Mouse (Mus musculus): ENCODE results near the gene Glipr1. TPM values are rescaled to one million over a fixed set of nuclear protein-coding genes. Genes with fewer than 3 reads are reported as not detected.
A peak's percentile ranks its signal among the peaks of the same experiment; 100 is the strongest.
"Not testable (repeated sequence)": the region's sequence is repeated elsewhere in the genome, so short reads cannot be mapped to it uniquely, and the experiment has no call there.

Gene Glipr1
- polyA plus RNA-seq (2015; fragmentation: Nextera tagmentation; extraction: Ambion mirVana): 0.36 and 0.45 TPM in 2 replicates

- Histone ChIP-seq H3K27ac (no peak within 1 kb of the TSS), H3K9me3 (no peaks in the 10 kb centered on the region), H3K27me3 (no peaks in the 10 kb centered on the region), H3K4me3 (replicated peaks) (no peak within 1 kb of the TSS), H3K36me3 (no peaks in the 10 kb centered on the region), H3K9ac (replicated peaks) (no peak within 1 kb of the TSS), H3K4me2 (replicated peaks) (no peak within 1 kb of the TSS), H3K4me1 (replicated peaks) (no peaks in the 10 kb centered on the region)
- no peak for ATAC-seq
- 79% methylated on average over 9 of the region's 9 CpGs for WGBS
Observed at GRCm38 (mm10) chr10:112002544-112003215, at the start of gene Glipr1. Gene Glipr1 (minus strand): TSS chr10:112002631.

GRCm38 (mm10) chr10:112051956-112052355 is 49.5 kb upstream of the Glipr1 start:
- not testable (repeated sequence) for ATAC-seq; H3K4me2 ChIP-seq (replicated peaks); H3K4me1 ChIP-seq (replicated peaks); H3K9me3 ChIP-seq; H3K9ac ChIP-seq (replicated peaks); H3K36me3 ChIP-seq; H3K27ac ChIP-seq; H3K4me3 ChIP-seq (replicated peaks); H3K27me3 ChIP-seq
- 72% methylated on average over 2 of the region's 2 CpGs for WGBS

- Histone ChIP-seq H3K9me3 (no peaks in the 10 kb centered on the region), H3K4me2 (replicated peaks) (no peak overlapping the region), H3K4me1 (replicated peaks) (no peaks in the 10 kb centered on the region), H3K4me3 (replicated peaks) (no peak overlapping the region), H3K9ac (replicated peaks) (no peak overlapping the region), H3K27me3 (no peaks in the 10 kb centered on the region), H3K36me3 (no peaks in the 10 kb centered on the region), H3K27ac (no peak overlapping the region)
- ATAC-seq: no peak
Observed at GRCm38 (mm10) chr10:112051220-112051619, 48.8 kb upstream of the Glipr1 start.

GRCm38 (mm10) chr10:112044283-112044682 is 41.9 kb upstream of the Glipr1 start:
- not testable (repeated sequence) for H3K4me3 ChIP-seq (replicated peaks); H3K4me1 ChIP-seq (replicated peaks); H3K9me3 ChIP-seq; H3K4me2 ChIP-seq (replicated peaks); H3K27ac ChIP-seq; H3K27me3 ChIP-seq; H3K36me3 ChIP-seq; H3K9ac ChIP-seq (replicated peaks)
- WGBS: 58% methylated on average over 14 of the region's 14 CpGs
- peak; percentile 69 for ATAC-seq

- H3K4me2 ChIP-seq (replicated peaks); H3K27me3 ChIP-seq; ATAC-seq; H3K36me3 ChIP-seq; H3K4me3 ChIP-seq (replicated peaks); H3K27ac ChIP-seq; H3K4me1 ChIP-seq (replicated peaks); H3K9me3 ChIP-seq; H3K9ac ChIP-seq (replicated peaks): not testable (repeated sequence)
- WGBS: 86% methylated on average over 9 of the region's 9 CpGs
Observed at GRCm38 (mm10) chr10:112043523-112043922, 41.1 kb upstream of the Glipr1 start.

- not testable (repeated sequence) for H3K9me3 ChIP-seq; H3K27me3 ChIP-seq; H3K27ac ChIP-seq; ATAC-seq; H3K4me3 ChIP-seq (replicated peaks); H3K36me3 ChIP-seq; H3K4me1 ChIP-seq (replicated peaks); H3K4me2 ChIP-seq (replicated peaks); H3K9ac ChIP-seq (replicated peaks)
- 76% methylated on average over 3 of the region's 3 CpGs for WGBS
Observed at GRCm38 (mm10) chr10:112028689-112029088, 26.3 kb upstream of the Glipr1 start.

GRCm38 (mm10) chr10:112023585-112023984 is 21.2 kb upstream of the Glipr1 start:
- Histone ChIP-seq H3K4me2 (replicated peaks) (no peak overlapping the region), H3K4me3 (replicated peaks) (no peak overlapping the region), H3K9me3 (no peaks in the 10 kb centered on the region), H3K27me3 (no peaks in the 10 kb centered on the region), H3K9ac (replicated peaks) (no peak overlapping the region), H3K27ac (no peak overlapping the region), H3K4me1 (replicated peaks) (no peaks in the 10 kb centered on the region), H3K36me3 (no peaks in the 10 kb centered on the region)
- no peak for ATAC-seq
- 70% methylated on average over 2 of the region's 2 CpGs for whole genome bisulfite sequencing

GRCm38 (mm10) chr10:112009511-112009910 is 7.1 kb upstream of the Glipr1 start:
- 78% methylated on average over 1 of the region's 1 CpGs for WGBS
- H3K27me3 ChIP-seq; H3K4me1 ChIP-seq (replicated peaks); ATAC-seq; H3K36me3 ChIP-seq; H3K9ac ChIP-seq (replicated peaks); H3K27ac ChIP-seq; H3K4me3 ChIP-seq (replicated peaks); H3K9me3 ChIP-seq; H3K4me2 ChIP-seq (replicated peaks): not testable (repeated sequence)

GRCm38 (mm10) chr10:112001756-112002520 is 493 bp downstream of the Glipr1 start:
- Histone ChIP-seq H3K27me3 (no peaks in the 10 kb centered on the region), H3K9ac (replicated peaks) (no peak overlapping the region), H3K36me3 (no peaks in the 10 kb centered on the region), H3K4me1 (replicated peaks) (no peaks in the 10 kb centered on the region), H3K4me2 (replicated peaks) (no peak overlapping the region), H3K27ac (no peak overlapping the region), H3K4me3 (replicated peaks) (no peak overlapping the region), H3K9me3 (no peaks in the 10 kb centered on the region)
- 86% methylated on average over 9 of the region's 9 CpGs for WGBS
- no peak for ATAC-seq

GRCm38 (mm10) chr10:112001350-112001749 is 1.1 kb downstream of the Glipr1 start:
- Histone ChIP-seq H3K27ac (no peak overlapping the region), H3K4me2 (replicated peaks) (no peak overlapping the region), H3K4me3 (replicated peaks) (no peak overlapping the region), H3K9me3 (no peaks in the 10 kb centered on the region), H3K4me1 (replicated peaks) (no peaks in the 10 kb centered on the region), H3K9ac (replicated peaks) (no peak overlapping the region), H3K27me3 (no peaks in the 10 kb centered on the region), H3K36me3 (no peaks in the 10 kb centered on the region)
- WGBS: 95% methylated on average over 2 of the region's 2 CpGs
- ATAC-seq: no peak

GRCm38 (mm10) chr10:112000568-112000967 is 1.9 kb downstream of the Glipr1 start:
- WGBS: 84% methylated on average over 5 of the region's 5 CpGs
- no peak for ATAC-seq
- no peaks in the 10 kb centered on the region for H3K27me3 ChIP-seq
- no peak overlapping the region for H3K27ac ChIP-seq
- H3K4me2 ChIP-seq (replicated peaks): no peak overlapping the region
- H3K9ac ChIP-seq (replicated peaks): no peak overlapping the region
- no peaks in the 10 kb centered on the region for H3K9me3 ChIP-seq
- no peaks in the 10 kb centered on the region for H3K4me1 ChIP-seq (replicated peaks)
- no peaks in the 10 kb centered on the region for H3K36me3 ChIP-seq
- no peak overlapping the region for H3K4me3 ChIP-seq (replicated peaks)

GRCm38 (mm10) chr10:111999765-112000164 is 2.7 kb downstream of the Glipr1 start:
- no peaks in the 10 kb centered on the region for H3K36me3 ChIP-seq
- H3K9ac ChIP-seq (replicated peaks): no peak overlapping the region
- no peaks in the 10 kb centered on the region for H3K4me1 ChIP-seq (replicated peaks)
- 55% methylated on average over 3 of the region's 3 CpGs for WGBS
- no peaks in the 10 kb centered on the region for H3K9me3 ChIP-seq
- H3K4me3 ChIP-seq (replicated peaks): no peak overlapping the region
- no peak overlapping the region for H3K4me2 ChIP-seq (replicated peaks)
- H3K27ac ChIP-seq: no peak overlapping the region
- H3K27me3 ChIP-seq: no peaks in the 10 kb centered on the region
- no peak for ATAC-seq

GRCm38 (mm10) chr10:111997671-111998070 is 4.8 kb downstream of the Glipr1 start:
- no peak for ATAC-seq
- no peaks in the 10 kb centered on the region for H3K9me3 ChIP-seq
- no peak overlapping the region for H3K27ac ChIP-seq
- H3K36me3 ChIP-seq: no peaks in the 10 kb centered on the region
- H3K9ac ChIP-seq (replicated peaks): no peak overlapping the region
- H3K27me3 ChIP-seq: no peaks in the 10 kb centered on the region
- no peaks in the 10 kb centered on the region for H3K4me1 ChIP-seq (replicated peaks)
- H3K4me3 ChIP-seq (replicated peaks): no peak overlapping the region
- H3K4me2 ChIP-seq (replicated peaks): no peak overlapping the region

Measured in midbrain, embryonic 13.5 days (tissue).